Mouse (Mus musculus) forebrain, postnatal 0 days (tissue): ENCODE data around the gene Bhlha15. TPM values are rescaled to one million over a fixed set of nuclear protein-coding genes. Genes with fewer than 3 reads are reported as not detected.

Experiments
- ATAC-seq: fragments of 200-750 bp; cut with Nextera tagmentation; 2 replicates; pipeline ENCODE4 v1.8.0; 2017; ENCODE audit warnings: mild to moderate bottlenecking, moderate library complexity
- DNase-seq: peaks from one replicate; pipeline ENCODE4 v3.0.0-alpha.2; 2015
- H3K27ac ChIP-seq: fragments of 300-500 bp; sonication (generic); 2 replicates; pipeline ENCODE4 v1.5.1; 2014; ENCODE audit warnings: low read depth, mild to moderate bottlenecking, antibody characterized with exemption, low read length, moderate library complexity, mixed read lengths
- H3K27me3 ChIP-seq: fragments of 300-500 bp; sonication (generic); 2 replicates; pipeline ENCODE4 v1.6.1; 2014; ENCODE audit warnings: mild to moderate bottlenecking, low read length, mixed read lengths; ENCODE audit not compliant: insufficient read depth
- H3K36me3 ChIP-seq: fragments of 300-500 bp; sonication (generic); 2 replicates; pipeline ENCODE4 v1.6.1; 2014; ENCODE audit warnings: mild to moderate bottlenecking, moderate library complexity; ENCODE audit not compliant: insufficient read depth
- H3K4me1 ChIP-seq: fragments of 300-500 bp; sonication (generic); 2 replicates; pipeline ENCODE4 v1.6.1; 2014; ENCODE audit warnings: antibody characterized with exemption; ENCODE audit not compliant: insufficient read depth
- H3K4me2 ChIP-seq: fragments of 300-500 bp; sonication (generic); 2 replicates; pipeline ENCODE4 v1.6.1; 2014; ENCODE audit warnings: low read depth, mild to moderate bottlenecking, moderate library complexity
- H3K4me3 ChIP-seq: fragments of 300-500 bp; sonication (generic); 2 replicates; pipeline ENCODE4 v1.5.1; 2014; ENCODE audit warnings: low read depth, low read length, mixed read lengths
- H3K9ac ChIP-seq: fragments of 300-500 bp; sonication (generic); 2 replicates; pipeline ENCODE4 v1.6.1; 2014; ENCODE audit warnings: mild to moderate bottlenecking
- H3K9me3 ChIP-seq: fragments of 300-500 bp; sonication (generic); 2 replicates; pipeline ENCODE4 v1.6.1; 2016; ENCODE audit warnings: low read length
- CTCF ChIP-seq: sonication (generic); IDR thresholded peaks from 2 replicates; pipeline ENCODE4 v1.5.1; 2016; ENCODE audit warnings: antibody characterized with exemption, control low read depth, low read depth
- WGBS: fragments of 180-500 bp; shearing (Covaris S2); extraction: QIAGEN DNeasy Blood & Tissue Kit; methylation state at CpG from one replicate; pipeline ENCODE4 v1.1.7; 2014; 5-methylcytosine and 5-hydroxymethylcytosine counted together
- polyA plus RNA-seq: library from polyadenylated mRNA; unstranded; fragments of >200 nt; fragmentation: Nextera tagmentation; extraction: Ambion mirVana; gene quantifications from 2 replicates; pipeline ENCODE4 v1.2.1, GENCODE M21; 2015
- total RNA-seq: library from RNA; depleted of rRNA; stranded (reverse); fragments of >200 nt; gene quantifications from 2 replicates; pipeline ENCODE4 v1.2.3, GENCODE M21; 2014

The Bhlha15 gene
- total and polyA plus RNA-seq, 2 experiments from 2014 or later, result not detected

GRCm38 (mm10) chr5:144219306-144219705 is 29.2 kb downstream of the Bhlha15 start:
- ATAC-seq, result no peak
- DNase-seq, result no peak

GRCm38 (mm10) chr5:144219936-144220335 is 29.9 kb downstream of the Bhlha15 start:
- DNase-seq, result no peak
- peaks cover 3% of the 10 kb centered on the region; the same call in 1 of the 2 replicates for H3K4me1 ChIP-seq
- no peak overlapping the region for H3K4me3 ChIP-seq
- no peak overlapping the region for H3K9ac ChIP-seq
- H3K4me2 ChIP-seq, result no peak overlapping the region
- no peaks in the 10 kb centered on the region for H3K9me3 ChIP-seq
- no peak overlapping the region for H3K27ac ChIP-seq
- H3K27me3 ChIP-seq, result no peaks in the 10 kb centered on the region
- H3K36me3 ChIP-seq, result peaks cover 20% of the 10 kb centered on the region
- ATAC-seq, result no peak
- WGBS, result 84% methylated on average over 5 of the region's 5 CpGs
- TF ChIP-seq CTCF, result no peak

More at GRCm38 (mm10) chr5:144219306-144219705, 29.2 kb downstream of the Bhlha15 start:
- 0 out of 2 replicates have a peak, but pooled peaks cover under 1% of the 10 kb centered on the region for H3K4me1 ChIP-seq
- no peak overlapping the region for H3K4me2 ChIP-seq
- H3K4me3 ChIP-seq, result no peak overlapping the region
- H3K36me3 ChIP-seq, result peaks cover 25% of the 10 kb centered on the region
- no peaks in the 10 kb centered on the region for H3K27me3 ChIP-seq
- 75% methylated on average over 12 of the region's 12 CpGs for WGBS
- TF ChIP-seq CTCF, result no peak
- H3K9ac ChIP-seq, result no peak overlapping the region
- H3K27ac ChIP-seq, result no peak overlapping the region
- no peaks in the 10 kb centered on the region for H3K9me3 ChIP-seq

GRCm38 (mm10) chr5:144221305-144221704 is 31.2 kb downstream of the Bhlha15 start:
- ATAC-seq (no peak), DNase-seq (no peak)
- WGBS, result 72% methylated on average over 4 of the region's 4 CpGs
- Histone ChIP-seq H3K27ac (no peak overlapping the region), H3K9me3 (no peaks in the 10 kb centered on the region), H3K4me1 (peaks cover 3% of the 10 kb centered on the region; the same call in 1 of the 2 replicates), H3K27me3 (no peaks in the 10 kb centered on the region), H3K4me3 (no peak overlapping the region), H3K4me2 (no peak overlapping the region), H3K9ac (no peak overlapping the region), H3K36me3 (peaks cover 13% of the 10 kb centered on the region; the same call in 1 of the 2 replicates)
- TF ChIP-seq CTCF, result no peak

GRCm38 (mm10) chr5:144222811-144223502 is 32.9 kb downstream of the Bhlha15 start:
- Histone ChIP-seq H3K36me3 (no peaks in the 10 kb centered on the region; the same call in 1 of the 2 replicates), H3K4me2 (peak overlapping the region; percentile 82), H3K27me3 (no peaks in the 10 kb centered on the region), H3K4me1 (peaks cover 3% of the 10 kb centered on the region; the same call in 1 of the 2 replicates), H3K27ac (peak overlapping the region; percentile 80), H3K9ac (peak overlapping the region; percentile 74), H3K9me3 (no peaks in the 10 kb centered on the region), H3K4me3 (peak overlapping the region; percentile 89)
- DNase-seq, result no peak
- ATAC-seq, result peak; percentile 79
- WGBS, result 3% methylated on average over 25 of the region's 25 CpGs
- TF ChIP-seq CTCF, result no peak

- peak; percentile 34; the same call in 1 of the 2 replicates for TF ChIP-seq CTCF
- no peaks in the 10 kb centered on the region for H3K27me3 ChIP-seq
- peak; percentile 96 for DNase-seq
- no peaks in the 10 kb centered on the region for H3K9me3 ChIP-seq
- H3K4me3 ChIP-seq, result peak within 1 kb of the TSS; percentile 89
- peak within 1 kb of the TSS; percentile 80 for H3K27ac ChIP-seq
- H3K4me2 ChIP-seq, result peak within 1 kb of the TSS; percentile 82
- peaks cover 3% of the 10 kb centered on the region; the same call in 1 of the 2 replicates for H3K4me1 ChIP-seq
- peak within 1 kb of the TSS; percentile 74 for H3K9ac ChIP-seq
- WGBS, result under 1% methylated on average over 37 of the region's 37 CpGs
- ATAC-seq, result peak; percentile 98
- H3K36me3 ChIP-seq, result no peaks in the 10 kb centered on the region; the same call in 1 of the 2 replicates
These were observed 33.4 kb downstream of the Bhlha15 start, which contains the start of gene Tecpr1 for GRCm38 (mm10) chr5:144223503-144223862. TSS of gene Tecpr1 (minus strand) at chr5:144223615.

GRCm38 (mm10) chr5:144223899-144224816 is 34.1 kb downstream of the Bhlha15 start:
- Histone ChIP-seq H3K4me1 (peaks cover 3% of the 10 kb centered on the region; the same call in 1 of the 2 replicates), H3K4me3 (peak overlapping the region; percentile 89), H3K36me3 (no peaks in the 10 kb centered on the region), H3K27me3 (no peaks in the 10 kb centered on the region), H3K9ac (peak overlapping the region; percentile 74), H3K27ac (peak overlapping the region; percentile 80), H3K9me3 (no peaks in the 10 kb centered on the region), H3K4me2 (peak overlapping the region; percentile 82)
- WGBS, result 28% methylated on average over 18 of the region's 18 CpGs
- TF ChIP-seq CTCF, result no peak
- ATAC-seq, result peak; percentile 34; the same call in 1 of the 2 replicates
- DNase-seq, result no peak
